13 mouse cellular contexts compared by ENCODE assay signal in genomic region chr8:70490061-70490879, GRCm38 (mm10). TPM values are rescaled to one million over a fixed set of nuclear protein-coding genes. Genes with fewer than 3 reads are reported as not detected.
DNase-seq lines count a peak whose midpoint lies in the region; ATAC-seq and TF ChIP-seq lines count a peak whose summit lies in the region.
"Had no signal": no experiment of that assay in that cellular context is flagged by ENCODE, and none has a peak within 500 bp of the region (broad histone marks: within the 10 kb centered on the region; RNA-seq: fewer than 3 reads in every experiment).

No protein-coding gene starts in this region.

- no peak for TF ChIP-seq POLR2A in embryonic fibroblast, embryonic 13.5 days (IDR thresholded peaks at IDR 0.05; ENCODE audit: low read depth, low read length)

- DNase-seq in hindbrain, embryonic 10.5 days (ENCODE audit: low spot score) = no peak
- peak; percentile 38 for DNase-seq in midbrain, embryonic 10.5 days (ENCODE audit: low spot score)
- no peak for DNase-seq in neural tube, embryonic 11.5 days (ENCODE audit: low spot score)
- no peak for DNase-seq in cerebellum, postnatal 4 days (ENCODE audit: low spot score in 2 of 2)
- DNase-seq: cerebellum, adult 9-11 months; gastrocnemius, postnatal 25 days had no signal

- H3K4me1 ChIP-seq in hindbrain, embryonic 12.5 days = peaks cover 64% of the 10 kb centered on the region
- peaks cover 94% of the 10 kb centered on the region for H3K4me1 ChIP-seq in hindbrain, embryonic 10.5 days (replicated peaks)
- peaks cover 93% of the 10 kb centered on the region for H3K4me1 ChIP-seq in midbrain, embryonic 10.5 days
- peaks cover 64% of the 10 kb centered on the region for H3K4me1 ChIP-seq in midbrain, embryonic 13.5 days (replicated peaks)
- peaks cover 6% of the 10 kb centered on the region for H3K4me1 ChIP-seq in embryonic fibroblast, embryonic 13.5 days (ENCODE audit: control insufficient read depth, insufficient read depth, low read length)
- peaks cover 32% of the 10 kb centered on the region for H3K4me1 ChIP-seq in neural tube, embryonic 11.5 days (ENCODE audit: control insufficient read depth, insufficient read depth, low read length)
- H3K4me1 ChIP-seq in forebrain, embryonic 15.5 days = peaks cover 55% of the 10 kb centered on the region

- H3K9ac ChIP-seq in hindbrain, embryonic 12.5 days = no peak overlapping the region
- no peak overlapping the region for H3K9ac ChIP-seq in midbrain, embryonic 13.5 days (replicated peaks)
- no peak overlapping the region for H3K9ac ChIP-seq in neural tube, embryonic 11.5 days (ENCODE audit: low read length)
- no peak overlapping the region for H3K9ac ChIP-seq in forebrain, embryonic 15.5 days (replicated peaks)
- H3K9ac ChIP-seq: neural tube, embryonic 12.5 days had no signal

- peaks cover 100% of the 10 kb centered on the region for H3K27me3 ChIP-seq in hindbrain, embryonic 12.5 days
- H3K27me3 ChIP-seq in hindbrain, embryonic 10.5 days (ENCODE audit: insufficient read depth, poor library complexity, severe bottlenecking) = peaks cover 100% of the 10 kb centered on the region
- H3K27me3 ChIP-seq in midbrain, embryonic 10.5 days (ENCODE audit: low read depth, poor library complexity, severe bottlenecking) = peaks cover 100% of the 10 kb centered on the region
- peaks cover 98% of the 10 kb centered on the region for H3K27me3 ChIP-seq in midbrain, embryonic 13.5 days
- H3K27me3 ChIP-seq in neural tube, embryonic 11.5 days (ENCODE audit: control insufficient read depth, insufficient read depth, low read length) = peaks cover 96% of the 10 kb centered on the region
- H3K27me3 ChIP-seq in forebrain, embryonic 15.5 days = peaks cover 95% of the 10 kb centered on the region

- no peak for TF ChIP-seq CTCF in embryonic fibroblast, embryonic 13.5 days (IDR thresholded peaks at IDR 0.05; ENCODE audit: borderline replicate concordance, insufficient read depth, low read length)

- WGBS in hindbrain, embryonic 12.5 days = 7% methylated on average over 10 of the region's 10 CpGs
- 3% methylated on average over 10 of the region's 10 CpGs for WGBS in hindbrain, embryonic 10.5 days
- WGBS in midbrain, embryonic 10.5 days = 7% methylated on average over 10 of the region's 10 CpGs
- 8% methylated on average over 10 of the region's 10 CpGs for WGBS in midbrain, embryonic 13.5 days
- WGBS in neural tube, embryonic 11.5 days = 7% methylated on average over 10 of the region's 10 CpGs
- 4% methylated on average over 10 of the region's 10 CpGs for WGBS in forebrain, embryonic 15.5 days

- ATAC-seq in hindbrain, embryonic 12.5 days (ENCODE audit: low FRiP score) = no peak
- no peak for ATAC-seq in midbrain, embryonic 13.5 days
- no peak for ATAC-seq in neural tube, embryonic 11.5 days (ENCODE audit: insufficient read depth, low FRiP score, low TSS enrichment)
- ATAC-seq in forebrain, embryonic 15.5 days (replicated peaks) = no peak
- ATAC-seq: forebrain, embryonic 13.5 days had no signal

- no peak overlapping the region for H3K4me2 ChIP-seq in hindbrain, embryonic 12.5 days (replicated peaks)
- no peak overlapping the region for H3K4me2 ChIP-seq in midbrain, embryonic 13.5 days (replicated peaks)
- no peak overlapping the region for H3K4me2 ChIP-seq in neural tube, embryonic 11.5 days (ENCODE audit: low read depth)
- no peak overlapping the region for H3K4me2 ChIP-seq in forebrain, embryonic 15.5 days (replicated peaks)

- H3K9me3 ChIP-seq in hindbrain, embryonic 12.5 days (replicated peaks) = no peaks in the 10 kb centered on the region
- no peaks in the 10 kb centered on the region for H3K9me3 ChIP-seq in hindbrain, embryonic 10.5 days
- H3K9me3 ChIP-seq in midbrain, embryonic 10.5 days (replicated peaks) = no peaks in the 10 kb centered on the region
- no peaks in the 10 kb centered on the region for H3K9me3 ChIP-seq in midbrain, embryonic 13.5 days
- H3K9me3 ChIP-seq in neural tube, embryonic 11.5 days (ENCODE audit: control insufficient read depth, low read length) = no peaks in the 10 kb centered on the region
- no peaks in the 10 kb centered on the region for H3K9me3 ChIP-seq in forebrain, embryonic 15.5 days
- H3K9me3 ChIP-seq: forebrain, embryonic 13.5 days; neural tube, embryonic 12.5 days had no signal

- H3K27ac ChIP-seq in hindbrain, embryonic 12.5 days = no peak overlapping the region
- no peak overlapping the region; the same call in 1 of the 2 replicates for H3K27ac ChIP-seq in hindbrain, embryonic 10.5 days
- no peak overlapping the region for H3K27ac ChIP-seq in midbrain, embryonic 10.5 days (replicated peaks)
- no peak overlapping the region for H3K27ac ChIP-seq in midbrain, embryonic 13.5 days
- H3K27ac ChIP-seq in embryonic fibroblast, embryonic 13.5 days (ENCODE audit: insufficient read depth, low read length) = peak overlapping the region; percentile 6; the same call in 1 of the 2 replicates
- no peak overlapping the region for H3K27ac ChIP-seq in neural tube, embryonic 11.5 days (ENCODE audit: low read depth, low read length)
- no peak overlapping the region for H3K27ac ChIP-seq in forebrain, embryonic 15.5 days (replicated peaks)
- H3K27ac ChIP-seq: forebrain, embryonic 13.5 days; layer of hippocampus, adult 2 months; neural tube, embryonic 12.5 days had no signal

- H3K36me3 ChIP-seq in hindbrain, embryonic 12.5 days = no peaks in the 10 kb centered on the region
- H3K36me3 ChIP-seq in hindbrain, embryonic 10.5 days = no peaks in the 10 kb centered on the region
- H3K36me3 ChIP-seq in midbrain, embryonic 10.5 days = no peaks in the 10 kb centered on the region
- no peaks in the 10 kb centered on the region for H3K36me3 ChIP-seq in midbrain, embryonic 13.5 days
- no peaks in the 10 kb centered on the region for H3K36me3 ChIP-seq in neural tube, embryonic 11.5 days (ENCODE audit: control insufficient read depth, insufficient read depth, low read length)
- no peaks in the 10 kb centered on the region for H3K36me3 ChIP-seq in forebrain, embryonic 15.5 days
- H3K36me3 ChIP-seq: neural tube, embryonic 12.5 days had no signal

- 0 out of 2 replicates have a peak overlapping the region, but pooled peaks have one; percentile 20 for H3K4me3 ChIP-seq in hindbrain, embryonic 12.5 days
- H3K4me3 ChIP-seq in hindbrain, embryonic 10.5 days = no peak overlapping the region
- peak overlapping the region; percentile 55 for H3K4me3 ChIP-seq in midbrain, embryonic 10.5 days
- no peak overlapping the region for H3K4me3 ChIP-seq in midbrain, embryonic 13.5 days (replicated peaks)
- H3K4me3 ChIP-seq in embryonic fibroblast, embryonic 13.5 days (ENCODE audit: insufficient read depth, low read length) = no peak overlapping the region
- H3K4me3 ChIP-seq in neural tube, embryonic 11.5 days (ENCODE audit: low read depth, low read length) = peak overlapping the region; percentile 4; the same call in 1 of the 2 replicates
- no peak overlapping the region for H3K4me3 ChIP-seq in forebrain, embryonic 15.5 days

RNA-seq across cellular contexts. Expression of gene Crlf1, which starts 2.7 kb away (rescaled TPM):
- 3.3 and 4.2 TPM in 2 replicates for polyA plus RNA-seq in hindbrain, embryonic 12.5 days (2016; fragmentation: Nextera tagmentation; extraction: Ambion mirVana)
- polyA plus RNA-seq in hindbrain, embryonic 10.5 days (2016; fragmentation: Nextera tagmentation; extraction: Ambion mirVana) = 4.5 and 10.3 TPM in 2 replicates
- 0.42 and 2.3 TPM in 2 replicates for polyA plus RNA-seq in midbrain, embryonic 10.5 days (2016; fragmentation: Nextera tagmentation; extraction: Ambion mirVana)
- polyA plus RNA-seq in midbrain, embryonic 13.5 days (2015; fragmentation: Nextera tagmentation; extraction: Ambion mirVana) = 0.97 and 1.1 TPM in 2 replicates
- 215 and 351 TPM in 2 replicates for polyA plus RNA-seq in embryonic fibroblast, embryonic 13.5 days (2011; ENCODE audit: insufficient read length, low read depth, missing spikeins)
- polyA plus RNA-seq in neural tube, embryonic 11.5 days (2014; fragmentation: Nextera tagmentation; extraction: Ambion mirVana) = 3.4 and 3.7 TPM in 2 replicates
- 4.3 and 5.3 TPM in 2 replicates for polyA plus RNA-seq in forebrain, embryonic 15.5 days (2015; fragmentation: Nextera tagmentation; extraction: Ambion mirVana)

RNA-seq across cellular contexts. Expression of gene Tmem59l, which starts 3.1 kb away (rescaled TPM):
- polyA plus RNA-seq in hindbrain, embryonic 12.5 days (2016; fragmentation: Nextera tagmentation; extraction: Ambion mirVana) = 27.0 and 29.2 TPM in 2 replicates
- polyA plus RNA-seq in hindbrain, embryonic 10.5 days (2016; fragmentation: Nextera tagmentation; extraction: Ambion mirVana) = 11.1 and 11.5 TPM in 2 replicates
- 7.9 and 8.3 TPM in 2 replicates for polyA plus RNA-seq in midbrain, embryonic 10.5 days (2016; fragmentation: Nextera tagmentation; extraction: Ambion mirVana)
- 60.6 and 61.5 TPM in 2 replicates for polyA plus RNA-seq in midbrain, embryonic 13.5 days (2015; fragmentation: Nextera tagmentation; extraction: Ambion mirVana)
- polyA plus RNA-seq in embryonic fibroblast, embryonic 13.5 days (2011; ENCODE audit: insufficient read length, low read depth, missing spikeins) = 0.58 and 1.5 TPM in 2 replicates
- 19.3 and 20.7 TPM in 2 replicates for polyA plus RNA-seq in neural tube, embryonic 11.5 days (2014; fragmentation: Nextera tagmentation; extraction: Ambion mirVana)
- 70.2 and 75.0 TPM in 2 replicates for polyA plus RNA-seq in forebrain, embryonic 15.5 days (2015; fragmentation: Nextera tagmentation; extraction: Ambion mirVana)

RNA-seq across cellular contexts. Expression of gene Klhl26, which starts 13.5 kb away (rescaled TPM):
- polyA plus RNA-seq in hindbrain, embryonic 12.5 days (2016; fragmentation: Nextera tagmentation; extraction: Ambion mirVana) = 22.2 and 23.9 TPM in 2 replicates
- polyA plus RNA-seq in hindbrain, embryonic 10.5 days (2016; fragmentation: Nextera tagmentation; extraction: Ambion mirVana) = 18.5 and 19.1 TPM in 2 replicates
- 16.9 and 20.7 TPM in 2 replicates for polyA plus RNA-seq in midbrain, embryonic 10.5 days (2016; fragmentation: Nextera tagmentation; extraction: Ambion mirVana)
- polyA plus RNA-seq in midbrain, embryonic 13.5 days (2015; fragmentation: Nextera tagmentation; extraction: Ambion mirVana) = 19.3 and 22.2 TPM in 2 replicates
- 21.4 and 31.7 TPM in 2 replicates for polyA plus RNA-seq in embryonic fibroblast, embryonic 13.5 days (2011; ENCODE audit: insufficient read length, low read depth, missing spikeins)
- 14.6 and 17.0 TPM in 2 replicates for polyA plus RNA-seq in neural tube, embryonic 11.5 days (2014; fragmentation: Nextera tagmentation; extraction: Ambion mirVana)
- 19.3 and 21.4 TPM in 2 replicates for polyA plus RNA-seq in forebrain, embryonic 15.5 days (2015; fragmentation: Nextera tagmentation; extraction: Ambion mirVana)

RNA-seq across cellular contexts. Expression of gene Rex1bd, which starts 16.3 kb away (rescaled TPM):
- 118 TPM in 2 replicates for polyA plus RNA-seq in hindbrain, embryonic 12.5 days (2016; fragmentation: Nextera tagmentation; extraction: Ambion mirVana)
- polyA plus RNA-seq in hindbrain, embryonic 10.5 days (2016; fragmentation: Nextera tagmentation; extraction: Ambion mirVana) = 131 and 148 TPM in 2 replicates
- 138 and 140 TPM in 2 replicates for polyA plus RNA-seq in midbrain, embryonic 10.5 days (2016; fragmentation: Nextera tagmentation; extraction: Ambion mirVana)
- 152 and 155 TPM in 2 replicates for polyA plus RNA-seq in midbrain, embryonic 13.5 days (2015; fragmentation: Nextera tagmentation; extraction: Ambion mirVana)
- 29.9 and 46.6 TPM in 2 replicates for polyA plus RNA-seq in embryonic fibroblast, embryonic 13.5 days (2011; ENCODE audit: insufficient read length, low read depth, missing spikeins)
- 118 and 132 TPM in 2 replicates for polyA plus RNA-seq in neural tube, embryonic 11.5 days (2014; fragmentation: Nextera tagmentation; extraction: Ambion mirVana)
- polyA plus RNA-seq in forebrain, embryonic 15.5 days (2015; fragmentation: Nextera tagmentation; extraction: Ambion mirVana) = 164 and 176 TPM in 2 replicates

RNA-seq across cellular contexts. Expression of gene Uba52, which starts 20.3 kb away (rescaled TPM):
- 633 and 755 TPM in 2 replicates for polyA plus RNA-seq in hindbrain, embryonic 12.5 days (2016; fragmentation: Nextera tagmentation; extraction: Ambion mirVana)
- polyA plus RNA-seq in hindbrain, embryonic 10.5 days (2016; fragmentation: Nextera tagmentation; extraction: Ambion mirVana) = 914 and 933 TPM in 2 replicates
- polyA plus RNA-seq in midbrain, embryonic 10.5 days (2016; fragmentation: Nextera tagmentation; extraction: Ambion mirVana) = 836 and 881 TPM in 2 replicates
- polyA plus RNA-seq in midbrain, embryonic 13.5 days (2015; fragmentation: Nextera tagmentation; extraction: Ambion mirVana) = 680 and 755 TPM in 2 replicates
- 547 and 589 TPM in 2 replicates for polyA plus RNA-seq in embryonic fibroblast, embryonic 13.5 days (2011; ENCODE audit: insufficient read length, low read depth, missing spikeins)
- 809 and 814 TPM in 2 replicates for polyA plus RNA-seq in neural tube, embryonic 11.5 days (2014; fragmentation: Nextera tagmentation; extraction: Ambion mirVana)
- 724 and 839 TPM in 2 replicates for polyA plus RNA-seq in forebrain, embryonic 15.5 days (2015; fragmentation: Nextera tagmentation; extraction: Ambion mirVana)

Comparison
In these comparisons a context has a peak if more than half of its experiments do, and no peak if none do; other contexts are left out.
1. H3K4me3 ChIP-seq: peak in hindbrain, embryonic 12.5 days (single experiment), midbrain, embryonic 10.5 days (single experiment) and neural tube, embryonic 11.5 days (single experiment); none in hindbrain, embryonic 10.5 days (single experiment), midbrain, embryonic 13.5 days (single experiment), embryonic fibroblast, embryonic 13.5 days (single experiment) and forebrain, embryonic 15.5 days (single experiment).
2. RNA of gene Crlf1, which starts 2.7 kb away (polyA plus RNA-seq): 215 to 351 TPM in embryonic fibroblast, embryonic 13.5 days; 4.3 to 5.3 TPM in forebrain, embryonic 15.5 days, 4.5 to 10.3 TPM in hindbrain, embryonic 10.5 days, 3.3 to 4.2 TPM in hindbrain, embryonic 12.5 days, 3.4 to 3.7 TPM in neural tube, embryonic 11.5 days, 0.42 to 2.3 TPM in midbrain, embryonic 10.5 days and 0.97 to 1.1 TPM in midbrain, embryonic 13.5 days; every median in the first group is over 10 times any median in the second.